Mouse (Mus musculus): ENCODE results near the gene Gja1. TPM values are rescaled to one million over a fixed set of nuclear protein-coding genes. Genes with fewer than 3 reads are reported as not detected.
"Not testable (repeated sequence)": the region's sequence is repeated elsewhere in the genome, so short reads cannot be mapped to it uniquely, and the experiment has no call there.

Gja1 gene
- polyA plus RNA-seq, 1 experiment from 2014 or later: 330 TPM

- Histone ChIP-seq H3K36me3 (peaks cover 57% of the 10 kb centered on the region), H3K4me1 (peaks cover 13% of the 10 kb centered on the region), H3K9ac (no peak overlapping the region), H3K27me3 (no peaks in the 10 kb centered on the region), H3K4me3 (no peak overlapping the region), H3K4me2 (no peak overlapping the region), H3K27ac (no peak overlapping the region; the same call in 1 of the 2 replicates), H3K9me3 (no peaks in the 10 kb centered on the region)
- no peak for ATAC-seq (ENCODE audit: insufficient number of reproducible peaks, insufficient read depth, low FRiP score, low TSS enrichment, low read depth)
- WGBS: 76% methylated on average over 13 of the region's 13 CpGs
Observed at GRCm38 (mm10) chr10:56385195-56386109, 8.3 kb downstream of the Gja1 start.

- ATAC-seq (ENCODE audit: insufficient number of reproducible peaks, insufficient read depth, low FRiP score, low TSS enrichment, low read depth): no peak
- Histone ChIP-seq H3K4me2 (no peak overlapping the region), H3K4me1 (peaks cover 2% of the 10 kb centered on the region; the same call in 1 of the 2 replicates), H3K9ac (no peak overlapping the region), H3K27ac (peak overlapping the region; percentile 69; the same call in 1 of the 2 replicates), H3K27me3 (no peaks in the 10 kb centered on the region), H3K9me3 (no peaks in the 10 kb centered on the region), H3K4me3 (no peak overlapping the region), H3K36me3 (peaks cover 31% of the 10 kb centered on the region)
- WGBS: 41% methylated on average over 6 of the region's 6 CpGs
Observed at GRCm38 (mm10) chr10:56393095-56393784, 16.1 kb downstream of the Gja1 start.

- Histone ChIP-seq H3K36me3 (peaks cover 24% of the 10 kb centered on the region), H3K27ac (0 out of 2 replicates have a peak overlapping the region, but pooled peaks have one; percentile 69)
- 90% methylated on average over 7 of the region's 7 CpGs for WGBS
- H3K9me3 ChIP-seq; H3K4me3 ChIP-seq; H3K9ac ChIP-seq; ATAC-seq (ENCODE audit: insufficient number of reproducible peaks, insufficient read depth, low FRiP score, low TSS enrichment, low read depth); H3K4me1 ChIP-seq; H3K4me2 ChIP-seq; H3K27me3 ChIP-seq: not testable (repeated sequence)
Observed at GRCm38 (mm10) chr10:56393815-56394417, 16.8 kb downstream of the Gja1 start.

- no peaks in the 10 kb centered on the region for H3K27me3 ChIP-seq
- no peak overlapping the region for H3K9ac ChIP-seq
- no peaks in the 10 kb centered on the region for H3K36me3 ChIP-seq
- ATAC-seq (ENCODE audit: insufficient number of reproducible peaks, insufficient read depth, low FRiP score, low TSS enrichment, low read depth): no peak
- H3K27ac ChIP-seq: no peak overlapping the region
- no peak overlapping the region for H3K4me3 ChIP-seq
- H3K4me1 ChIP-seq: no peaks in the 10 kb centered on the region; the same call in 1 of the 2 replicates
- H3K4me2 ChIP-seq: no peak overlapping the region
- H3K9me3 ChIP-seq: no peaks in the 10 kb centered on the region
- 77% methylated on average over 8 of the region's 8 CpGs for WGBS
Observed at GRCm38 (mm10) chr10:56397875-56398274, 20.7 kb downstream of the Gja1 start.

GRCm38 (mm10) chr10:56398310-56398709, 21.2 kb downstream of the Gja1 start:
- Histone ChIP-seq H3K4me1 (no peaks in the 10 kb centered on the region; the same call in 1 of the 2 replicates), H3K27me3 (no peaks in the 10 kb centered on the region), H3K4me2 (no peak overlapping the region), H3K36me3 (no peaks in the 10 kb centered on the region), H3K9me3 (no peaks in the 10 kb centered on the region), H3K4me3 (no peak overlapping the region), H3K27ac (no peak overlapping the region), H3K9ac (no peak overlapping the region)
- no peak for ATAC-seq (ENCODE audit: insufficient number of reproducible peaks, insufficient read depth, low FRiP score, low TSS enrichment, low read depth)
- 94% methylated on average over 2 of the region's 2 CpGs for WGBS

- H3K4me1 ChIP-seq; H3K9ac ChIP-seq; H3K27me3 ChIP-seq; H3K27ac ChIP-seq; H3K9me3 ChIP-seq; H3K4me2 ChIP-seq; ATAC-seq (ENCODE audit: insufficient number of reproducible peaks, insufficient read depth, low FRiP score, low TSS enrichment, low read depth); H3K36me3 ChIP-seq; H3K4me3 ChIP-seq: not testable (repeated sequence)
- 91% methylated on average over 8 of the region's 8 CpGs for WGBS
Observed at GRCm38 (mm10) chr10:56401396-56401795, 24.3 kb downstream of the Gja1 start.

GRCm38 (mm10) chr10:56405934-56406333, 28.8 kb downstream of the Gja1 start:
- WGBS: 54% methylated on average over 9 of the region's 9 CpGs
- Histone ChIP-seq H3K4me3 (no peak overlapping the region), H3K36me3 (no peaks in the 10 kb centered on the region), H3K27ac (no peak overlapping the region), H3K27me3 (no peaks in the 10 kb centered on the region), H3K4me1 (no peaks in the 10 kb centered on the region), H3K9me3 (no peaks in the 10 kb centered on the region), H3K9ac (no peak overlapping the region), H3K4me2 (peak overlapping the region; percentile 7; the same call in 1 of the 2 replicates)
- no peak for ATAC-seq (ENCODE audit: insufficient number of reproducible peaks, insufficient read depth, low FRiP score, low TSS enrichment, low read depth)

GRCm38 (mm10) chr10:56406386-56407130, 29.4 kb downstream of the Gja1 start:
- Histone ChIP-seq H3K4me2 (0 out of 2 replicates have a peak overlapping the region, but pooled peaks have one; percentile 7), H3K36me3 (no peaks in the 10 kb centered on the region), H3K4me3 (no peak overlapping the region), H3K27ac (no peak overlapping the region), H3K9ac (no peak overlapping the region), H3K9me3 (no peaks in the 10 kb centered on the region), H3K4me1 (no peaks in the 10 kb centered on the region), H3K27me3 (no peaks in the 10 kb centered on the region)
- 87% methylated on average over 6 of the region's 6 CpGs for WGBS
- no peak for ATAC-seq (ENCODE audit: insufficient number of reproducible peaks, insufficient read depth, low FRiP score, low TSS enrichment, low read depth)

- Histone ChIP-seq H3K4me2 (no peak overlapping the region), H3K9ac (no peak overlapping the region), H3K27ac (no peak overlapping the region), H3K36me3 (no peaks in the 10 kb centered on the region), H3K4me3 (no peak overlapping the region), H3K27me3 (no peaks in the 10 kb centered on the region), H3K9me3 (no peaks in the 10 kb centered on the region), H3K4me1 (no peaks in the 10 kb centered on the region)
- no peak for ATAC-seq (ENCODE audit: insufficient number of reproducible peaks, insufficient read depth, low FRiP score, low TSS enrichment, low read depth)
- WGBS: 46% methylated on average over 7 of the region's 7 CpGs
Observed at GRCm38 (mm10) chr10:56415894-56416570, 38.9 kb downstream of the Gja1 start.

GRCm38 (mm10) chr10:56422518-56422917, 45.4 kb downstream of the Gja1 start:
- no peak for ATAC-seq (ENCODE audit: insufficient number of reproducible peaks, insufficient read depth, low FRiP score, low TSS enrichment, low read depth)
- Histone ChIP-seq H3K4me1 (peaks cover 19% of the 10 kb centered on the region), H3K9me3 (no peaks in the 10 kb centered on the region), H3K4me3 (no peak overlapping the region), H3K36me3 (no peaks in the 10 kb centered on the region), H3K27me3 (no peaks in the 10 kb centered on the region), H3K4me2 (no peak overlapping the region), H3K9ac (no peak overlapping the region), H3K27ac (no peak overlapping the region)
- 60% methylated on average over 4 of the region's 4 CpGs for WGBS
